18 mouse cellular contexts compared by ENCODE assay signal in genomic region chr6:72161751-72162150, GRCm38 (mm10).
DNase-seq lines count a peak whose midpoint lies in the region; ATAC-seq and TF ChIP-seq lines count a peak whose summit lies in the region.
"Had no signal": no experiment of that assay in that cellular context is flagged by ENCODE, and none has a peak within 500 bp of the region (broad histone marks: within the 10 kb centered on the region; RNA-seq: fewer than 3 reads in every experiment).

No protein-coding gene starts in this region.

- peak; percentile 5; the same call in 1 of the 2 replicates for ATAC-seq in liver, embryonic 15.5 days (ENCODE audit: insufficient read depth)
- ATAC-seq: activated CD4-positive, CD25-positive, alpha-beta regulatory T cell, adult 4 months had no signal

- TF ChIP-seq CTCF in heart, adult 2 months (IDR thresholded peaks at IDR 0.05) = no peak
- no peak for TF ChIP-seq CTCF in kidney, adult 2 months (conservative IDR thresholded peaks at IDR 0.05; ENCODE audit: insufficient read depth, insufficient read length, low read depth, low read length)
- no peak for TF ChIP-seq CTCF in cerebellum, adult 2 months (IDR thresholded peaks at IDR 0.05; ENCODE audit: borderline replicate concordance, insufficient read depth, low read depth, low read length)

- H3K4me1 ChIP-seq in heart, adult 2 months (ENCODE audit: control insufficient read depth, insufficient read depth, low read length) = peaks cover 18% of the 10 kb centered on the region
- peaks cover 3% of the 10 kb centered on the region; the same call in 1 of the 2 replicates for H3K4me1 ChIP-seq in kidney, adult 2 months (ENCODE audit: control insufficient read depth, insufficient read depth, low read length)
- peaks cover 20% of the 10 kb centered on the region for H3K4me1 ChIP-seq in brown adipose tissue, adult 24 weeks (ENCODE audit: control insufficient read depth, insufficient read depth, insufficient read length, low read length)
- peaks cover 27% of the 10 kb centered on the region for H3K4me1 ChIP-seq in liver, embryonic 15.5 days (replicated peaks)
- H3K4me1 ChIP-seq in cerebellum, adult 2 months (ENCODE audit: control insufficient read depth, insufficient read depth, low read length) = peaks cover 6% of the 10 kb centered on the region

- no peak overlapping the region for H3K9ac ChIP-seq in heart, adult 2 months (ENCODE audit: low read depth, low read length)
- no peak overlapping the region for H3K9ac ChIP-seq in liver, embryonic 15.5 days
- H3K9ac ChIP-seq: hindbrain, embryonic 14.5 days; intestine, embryonic 15.5 days had no signal

- H3K79me2 ChIP-seq in heart, adult 2 months (replicated peaks; ENCODE audit: control insufficient read depth, insufficient read depth, low read length) = no peaks in the 10 kb centered on the region

- intact Hi-C loops in heart, adult 2 months (cut with DNase I) = loop anchor here (2.0 kb wide), 1 partner anchor 173 kb away; no protein-coding TSS in a partner anchor

- DNase-seq in heart, adult 2 months = no peak
- no peak for DNase-seq in heart, adult 11 months
- peak; percentile 58 for DNase-seq in kidney, adult 2 months
- no peak for DNase-seq in kidney, adult 11 months
- DNase-seq in cerebellum, adult 2 months = no peak
- DNase-seq in c-Kit-positive CD71-positive TER-119-positive erythroid progenitor cells, embryonic 14.5 days (ENCODE audit: low spot score) = no peak
- DNase-seq: cerebellum, adult 8-10 months; retina, postnatal 1 day; right cerebral cortex, postnatal 4 days had no signal

- H3K27me3 ChIP-seq in heart, adult 2 months (ENCODE audit: control insufficient read depth, insufficient read depth, low read length) = no peaks in the 10 kb centered on the region
- no peaks in the 10 kb centered on the region for H3K27me3 ChIP-seq in kidney, adult 2 months (replicated peaks; ENCODE audit: control insufficient read depth, insufficient read depth, low read length)
- H3K27me3 ChIP-seq in liver, embryonic 15.5 days = peaks cover 6% of the 10 kb centered on the region; the same call in 1 of the 2 replicates
- no peaks in the 10 kb centered on the region for H3K27me3 ChIP-seq in cerebellum, adult 2 months (ENCODE audit: control insufficient read depth, insufficient read depth, low read length)
- H3K27me3 ChIP-seq: intestine, embryonic 15.5 days had no signal

- H3K4me2 ChIP-seq in liver, embryonic 15.5 days = peak overlapping the region; percentile 6
- H3K4me2 ChIP-seq: hindbrain, embryonic 14.5 days; intestine, embryonic 15.5 days had no signal

- TF ChIP-seq EP300 in heart, adult 2 months (IDR thresholded peaks at IDR 0.05; ENCODE audit: insufficient read depth, low read depth, low read length) = no peak

- TF ChIP-seq POLR2A in heart, adult 2 months (IDR thresholded peaks at IDR 0.05; ENCODE audit: insufficient read depth, low read depth, low read length) = no peak
- TF ChIP-seq POLR2A in kidney, adult 2 months (IDR thresholded peaks at IDR 0.05; ENCODE audit: low read depth, low read length) = no peak
- no peak for TF ChIP-seq POLR2A in cerebellum, adult 2 months (IDR thresholded peaks at IDR 0.05; ENCODE audit: borderline replicate concordance, insufficient read depth, low read length)

- H3K9me3 ChIP-seq in liver, embryonic 15.5 days (replicated peaks) = no peaks in the 10 kb centered on the region
- H3K9me3 ChIP-seq: embryonic facial prominence, embryonic 10.5 days; G1E; intestine, embryonic 15.5 days; limb, embryonic 10.5 days had no signal

- no peak overlapping the region for H3K4me3 ChIP-seq in heart, adult 2 months
- no peak overlapping the region for H3K4me3 ChIP-seq in kidney, adult 2 months (ENCODE audit: insufficient read depth, low read depth, low read length)
- H3K4me3 ChIP-seq in brown adipose tissue, adult 24 weeks (ENCODE audit: insufficient read depth, low read depth, low read length) = no peak overlapping the region
- no peak overlapping the region for H3K4me3 ChIP-seq in liver, embryonic 15.5 days (replicated peaks)
- H3K4me3 ChIP-seq in cerebellum, adult 2 months (replicated peaks; ENCODE audit: insufficient read depth, low read depth, low read length) = no peak overlapping the region
- H3K4me3 ChIP-seq: intestine, embryonic 15.5 days; limb, embryonic 10.5 days had no signal

- peak overlapping the region; percentile 19 for H3K27ac ChIP-seq in heart, adult 2 months
- 0 out of 2 replicates have a peak overlapping the region, but pooled peaks have one; percentile 12 for H3K27ac ChIP-seq in kidney, adult 2 months (ENCODE audit: insufficient read depth, low read depth, low read length)
- peak overlapping the region; percentile 70 for H3K27ac ChIP-seq in brown adipose tissue, adult 24 weeks (replicated peaks; ENCODE audit: low read depth, low read length)
- H3K27ac ChIP-seq in liver, embryonic 15.5 days (replicated peaks) = peak overlapping the region; percentile 49; the same call in 1 of the 2 replicates
- H3K27ac ChIP-seq in cerebellum, adult 2 months (ENCODE audit: insufficient read depth, low read length) = no peak overlapping the region
- H3K27ac ChIP-seq: hindbrain, embryonic 14.5 days; intestine, embryonic 15.5 days; stomach, postnatal 0 days had no signal

- peaks cover 5% of the 10 kb centered on the region for H3K36me3 ChIP-seq in heart, adult 2 months (ENCODE audit: control insufficient read depth, insufficient read depth, low read length)
- no peaks in the 10 kb centered on the region for H3K36me3 ChIP-seq in kidney, adult 2 months (ENCODE audit: control insufficient read depth, insufficient read depth, low read length)
- H3K36me3 ChIP-seq in liver, embryonic 15.5 days (replicated peaks) = 0 out of 2 replicates have a peak, but pooled peaks cover 1% of the 10 kb centered on the region
- H3K36me3 ChIP-seq: embryonic facial prominence, embryonic 10.5 days; intestine, embryonic 15.5 days; limb, embryonic 10.5 days had no signal

- 56% methylated on average over 5 of the region's 5 CpGs for WGBS in heart, adult 2 months
- 51% methylated on average over 5 of the region's 5 CpGs for WGBS in kidney, adult 2 months
- WGBS in liver, embryonic 15.5 days (ENCODE audit: insufficient replicate concordance) = 44% methylated on average over 5 of the region's 5 CpGs
- WGBS in cerebellum, adult 2 months = 88% methylated on average over 5 of the region's 5 CpGs
